Mouse (Mus musculus): Measurements from ENCODE around the gene Chst11.
A peak's percentile ranks its signal among the peaks of the same experiment; 100 is the strongest.
"Not testable (repeated sequence)": the region's sequence is repeated elsewhere in the genome, so short reads cannot be mapped to it uniquely, and the experiment has no call there.

Chst11 gene

DNA sequence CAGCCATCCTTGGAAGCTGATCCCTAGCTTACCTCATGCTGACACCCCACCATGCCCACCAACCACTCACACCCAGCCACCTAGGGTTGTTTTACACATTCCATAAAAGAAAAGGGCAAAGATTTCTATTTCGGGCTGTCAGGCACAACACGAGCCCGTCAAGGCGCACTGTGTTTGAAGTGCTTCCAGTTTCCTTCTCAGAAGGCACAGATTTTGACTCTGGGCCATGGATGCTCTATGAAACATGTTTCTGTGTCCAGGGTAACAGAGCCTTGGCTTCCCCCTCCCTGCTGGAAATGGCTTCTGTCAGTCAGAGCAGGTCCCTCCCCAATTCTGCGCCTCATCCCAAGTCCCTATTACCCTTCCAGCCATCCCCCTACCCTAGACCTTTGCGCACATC, 125.7 kb downstream of the Chst11 start:
- no peak for DNase-seq (ENCODE audit: low spot score)

- DNase-seq (ENCODE audit: low spot score) = peak; percentile 58
Measured at GRCm38 (mm10) chr10:83112345-83112744, 127.0 kb downstream of the Chst11 start.

GRCm38 (mm10) chr10:83114564-83114963, 129.3 kb downstream of the Chst11 start:
- DNase-seq (ENCODE audit: low spot score) = no peak

- no peak for DNase-seq (ENCODE audit: low spot score)
Measured at GRCm38 (mm10) chr10:83116889-83117288, 131.6 kb downstream of the Chst11 start.

DNA sequence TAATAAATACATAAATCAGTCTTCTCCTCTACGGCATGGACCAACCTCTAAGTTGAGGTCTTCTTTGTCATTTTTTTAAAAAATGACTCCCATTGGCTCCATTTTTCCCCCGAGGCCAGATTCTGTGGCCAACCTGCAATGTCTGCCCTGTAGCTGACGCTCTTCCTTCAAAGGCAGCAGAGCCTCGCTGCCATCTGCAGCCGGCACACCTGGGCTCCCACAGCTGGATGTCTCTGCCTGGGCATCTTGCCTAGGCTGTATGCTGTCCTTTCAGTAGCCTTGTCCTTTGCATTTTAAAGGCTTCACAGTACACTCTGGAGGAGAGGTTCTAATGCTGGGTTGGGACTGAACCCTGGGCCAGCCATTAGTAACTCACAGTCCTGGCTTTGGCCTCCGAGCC, 132.6 kb downstream of the Chst11 start:
- DNase-seq (ENCODE audit: low spot score) = no peak

DNA sequence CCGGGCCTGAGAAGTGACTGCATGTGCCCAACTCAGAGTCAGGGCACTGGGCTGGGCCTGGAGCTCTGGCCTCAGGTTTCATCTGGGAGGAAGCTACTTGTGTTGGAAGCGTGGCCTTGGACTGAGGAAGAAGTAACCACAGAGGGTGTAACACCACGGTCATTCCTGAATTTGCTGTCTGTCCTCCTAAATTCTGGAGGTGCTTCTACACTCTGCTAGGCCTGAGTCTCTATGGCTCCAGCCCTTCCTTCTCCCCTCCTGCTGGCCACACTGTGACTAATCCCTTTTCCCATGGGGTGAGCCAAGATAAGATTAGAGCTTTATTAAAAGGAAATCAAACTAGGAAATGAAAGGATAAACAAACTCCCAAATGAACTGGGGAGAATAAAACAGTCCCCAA, 133.3 kb downstream of the Chst11 start:
- DNase-seq (ENCODE audit: low spot score) = no peak

DNA sequence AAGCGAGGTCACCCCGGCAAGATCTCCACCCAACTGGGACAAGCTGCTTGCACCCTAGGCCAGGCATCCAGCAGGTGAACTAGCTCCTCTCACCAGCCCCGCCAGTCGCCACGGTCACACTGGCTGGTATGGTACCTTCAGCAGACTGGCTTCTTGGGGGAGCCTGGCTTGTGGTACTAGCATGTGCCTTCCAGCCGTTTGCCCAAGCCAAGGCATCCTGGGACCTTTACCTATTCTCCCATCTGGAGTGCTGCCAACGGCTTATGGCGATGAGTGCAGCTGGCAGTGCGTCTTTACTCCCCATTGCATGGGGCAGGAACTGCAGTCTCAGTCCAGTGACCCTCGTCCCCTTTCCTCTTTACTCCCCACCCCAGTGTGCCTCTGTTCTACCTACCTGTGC, 133.7 kb downstream of the Chst11 start:
- no peak for DNase-seq (ENCODE audit: low spot score)

DNA sequence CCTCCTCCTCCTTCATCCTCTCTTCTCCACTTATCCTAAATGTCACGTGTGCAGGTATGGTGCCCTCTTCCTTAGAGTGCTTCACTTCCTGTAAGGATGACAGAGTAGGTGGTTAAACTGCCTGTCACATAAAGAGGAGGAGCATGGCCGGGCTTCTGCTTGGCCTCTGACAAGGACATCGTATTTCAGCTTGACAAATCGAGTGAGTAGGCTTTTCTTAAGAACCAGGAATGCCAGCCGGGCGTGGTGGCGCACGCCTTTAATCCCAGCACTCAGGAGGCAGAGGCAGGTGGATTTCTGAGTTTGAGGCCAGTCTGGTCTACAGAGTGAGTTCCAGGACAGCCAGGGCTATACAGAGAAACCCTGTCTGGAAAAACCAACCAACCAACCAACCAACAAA, 134.2 kb downstream of the Chst11 start:
- DNase-seq (ENCODE audit: low spot score) = not testable (repeated sequence)

DNA sequence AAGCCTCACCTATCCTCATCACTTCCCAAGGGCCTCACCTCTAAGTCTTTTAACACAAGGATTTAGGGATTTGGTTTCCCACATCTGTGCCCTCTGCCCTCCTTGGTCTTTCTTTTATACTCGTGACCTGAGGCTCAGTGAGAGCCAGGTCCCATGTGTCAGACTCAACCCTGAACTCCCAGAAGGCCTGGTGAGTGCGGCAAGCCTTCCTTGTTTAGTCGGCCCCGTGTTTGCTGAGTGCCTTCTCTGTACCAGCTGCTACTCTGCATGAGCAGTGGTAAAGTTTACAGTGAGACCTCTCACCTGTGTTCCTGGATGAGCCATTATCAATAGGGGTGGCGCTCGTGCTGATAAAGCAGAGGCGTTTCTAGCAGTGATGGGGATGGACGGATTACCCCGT, 134.6 kb downstream of the Chst11 start:
- no peak for DNase-seq (ENCODE audit: low spot score)

DNA sequence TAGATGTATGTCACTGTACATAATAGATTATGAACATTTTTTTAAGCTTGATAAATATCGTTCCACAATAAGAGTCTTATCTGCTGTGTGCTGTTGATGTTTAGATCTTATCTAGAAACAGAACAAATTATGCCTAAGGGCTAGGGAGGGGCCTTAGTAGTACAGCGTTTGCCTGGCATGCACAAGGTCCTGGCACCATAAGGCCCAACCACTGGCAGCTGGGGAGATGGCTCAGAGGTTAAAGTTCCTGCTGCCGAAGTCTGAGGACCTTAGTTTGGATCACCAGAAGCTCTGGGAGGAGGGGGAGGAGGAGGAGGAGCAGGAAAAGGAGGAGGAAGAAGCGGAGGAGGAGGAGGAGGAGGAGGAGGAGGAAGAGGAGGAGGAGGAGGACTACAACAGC, 135.6 kb downstream of the Chst11 start:
- no peak for DNase-seq (ENCODE audit: low spot score)

DNA sequence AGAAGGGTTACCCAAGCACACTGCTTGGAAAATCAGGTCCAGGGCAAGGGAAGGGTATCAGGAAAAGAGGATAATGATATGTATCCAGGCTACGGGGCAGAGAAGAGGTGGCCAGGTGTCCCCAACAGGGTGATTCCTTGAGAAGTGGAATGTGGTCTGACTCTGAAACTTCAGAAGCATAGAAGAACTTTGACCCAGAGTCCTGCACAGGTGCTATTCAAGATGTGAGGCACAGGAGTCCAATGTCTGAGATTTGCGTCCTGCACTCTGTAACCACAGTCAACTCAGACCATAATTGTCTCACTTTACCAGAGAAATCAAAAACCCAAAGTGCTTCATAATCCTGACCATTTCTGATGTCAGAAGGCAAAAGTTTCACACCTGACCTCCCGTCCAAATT, 139.3 kb downstream of the Chst11 start:
- no peak for DNase-seq (ENCODE audit: low spot score)

GRCm38 (mm10) chr10:83126447-83126846, 141.1 kb downstream of the Chst11 start:
- no peak for DNase-seq (ENCODE audit: low spot score)

DNA sequence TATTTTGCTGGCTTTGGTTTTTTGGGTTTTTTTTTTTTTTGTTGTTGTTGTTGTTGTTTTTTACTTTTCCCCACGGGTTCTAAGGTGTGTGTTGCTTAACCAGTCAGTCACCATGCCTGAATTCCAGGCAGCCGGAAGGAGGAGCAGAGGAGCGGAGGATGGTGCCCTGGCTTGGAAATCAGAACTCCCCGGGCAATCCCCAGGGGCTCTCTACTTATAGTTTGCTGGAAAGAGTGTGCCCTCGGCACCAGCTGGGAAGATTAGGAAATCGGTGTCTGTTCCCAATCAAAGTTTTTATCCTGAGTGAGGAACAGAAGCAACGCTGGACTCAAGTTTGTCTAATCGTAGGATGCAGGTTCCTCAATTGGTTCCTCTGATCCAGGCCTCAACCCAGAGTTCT, 143.1 kb downstream of the Chst11 start:
- DNase-seq (ENCODE audit: low spot score) = no peak

GRCm38 (mm10) chr10:83129624-83130218, 144.4 kb downstream of the Chst11 start:
- DNase-seq (ENCODE audit: low spot score) = no peak

DNA sequence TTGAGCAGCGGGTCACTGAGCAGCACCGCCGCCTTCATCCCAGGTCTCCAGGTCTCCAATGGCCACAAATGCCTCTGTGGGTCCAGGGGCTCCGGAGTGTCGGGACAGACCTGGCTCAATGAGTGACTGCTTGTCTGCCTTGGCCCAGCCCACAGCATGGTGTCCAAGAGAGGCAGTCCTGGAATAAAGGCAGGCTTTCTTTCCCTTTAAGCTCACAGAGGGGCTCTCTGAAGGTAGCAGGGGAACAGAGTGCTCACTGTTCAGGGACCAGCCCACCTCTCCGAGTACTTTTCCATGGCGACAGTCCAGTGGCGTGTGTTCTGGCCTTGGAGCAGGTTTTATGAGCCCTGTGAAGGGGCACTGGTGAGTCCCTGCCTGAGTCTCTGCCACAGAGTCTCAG, 145.3 kb downstream of the Chst11 start:
- no peak for DNase-seq (ENCODE audit: low spot score)

DNA sequence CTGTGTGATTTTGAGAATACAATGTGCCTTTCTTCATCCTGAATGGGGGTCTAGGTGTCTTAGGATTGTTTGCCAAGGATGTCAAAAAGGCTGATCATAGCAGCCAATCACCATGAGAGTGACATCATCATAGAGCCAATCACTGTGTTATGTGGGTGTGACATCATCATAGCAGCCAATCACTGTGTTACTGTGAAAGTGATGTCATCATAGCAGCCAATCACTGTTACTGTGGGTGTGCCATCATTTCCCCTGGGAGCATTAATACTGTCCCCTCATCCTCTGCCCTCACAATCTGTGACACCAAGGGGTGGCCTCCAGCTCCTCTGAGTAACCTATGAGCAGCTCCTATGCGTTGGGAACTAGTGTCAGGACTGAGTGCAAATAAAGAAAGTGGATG, 146.6 kb downstream of the Chst11 start:
- DNase-seq (ENCODE audit: low spot score) = no peak

GRCm38 (mm10) chr10:83133866-83134570, 148.7 kb downstream of the Chst11 start:
- DNase-seq (ENCODE audit: low spot score) = no peak

GRCm38 (mm10) chr10:83134896-83135295, 149.6 kb downstream of the Chst11 start:
- DNase-seq (ENCODE audit: low spot score) = no peak

- DNase-seq (ENCODE audit: low spot score) = no peak
Measured at GRCm38 (mm10) chr10:83135963-83136362, 150.7 kb downstream of the Chst11 start.

GRCm38 (mm10) chr10:83137103-83137502, 151.8 kb downstream of the Chst11 start:
- no peak for DNase-seq (ENCODE audit: low spot score)

- DNase-seq (ENCODE audit: low spot score) = no peak
Measured at GRCm38 (mm10) chr10:83139276-83139675, 154.0 kb downstream of the Chst11 start.

DNA sequence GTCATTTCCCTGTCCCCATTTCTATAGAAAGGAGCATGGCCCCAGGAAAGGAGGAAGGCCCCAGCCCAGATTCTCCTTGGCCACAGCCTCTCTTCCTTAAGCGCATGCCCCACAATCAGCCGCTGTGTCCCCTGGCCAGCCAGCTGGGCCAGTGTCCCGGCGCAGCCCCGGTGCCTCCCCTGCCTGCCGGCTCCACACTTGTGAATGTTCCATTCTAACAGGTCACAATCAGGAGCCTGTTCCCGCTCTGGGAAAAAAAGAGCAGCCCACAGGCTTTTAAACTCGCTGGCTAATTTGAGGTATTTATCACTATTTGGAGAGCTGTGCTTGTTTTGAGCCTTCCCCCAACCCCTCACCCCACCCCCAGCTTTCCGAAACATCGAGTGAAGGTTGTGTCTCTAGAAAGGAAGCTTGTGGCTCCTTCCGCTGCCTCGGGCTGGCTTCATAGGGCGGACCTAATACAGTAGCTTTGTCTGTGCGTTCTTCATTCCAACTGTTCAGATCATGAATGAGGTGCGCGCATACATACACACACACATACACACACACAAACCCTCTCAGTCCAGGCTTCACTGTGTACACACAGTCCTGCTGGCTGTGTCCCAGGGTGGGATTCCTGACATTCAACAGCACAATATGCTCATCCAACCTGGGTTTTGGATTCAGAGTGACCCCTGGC, 155.1 kb downstream of the Chst11 start:
- peak; percentile 64 for DNase-seq (ENCODE audit: low spot score)

DNA sequence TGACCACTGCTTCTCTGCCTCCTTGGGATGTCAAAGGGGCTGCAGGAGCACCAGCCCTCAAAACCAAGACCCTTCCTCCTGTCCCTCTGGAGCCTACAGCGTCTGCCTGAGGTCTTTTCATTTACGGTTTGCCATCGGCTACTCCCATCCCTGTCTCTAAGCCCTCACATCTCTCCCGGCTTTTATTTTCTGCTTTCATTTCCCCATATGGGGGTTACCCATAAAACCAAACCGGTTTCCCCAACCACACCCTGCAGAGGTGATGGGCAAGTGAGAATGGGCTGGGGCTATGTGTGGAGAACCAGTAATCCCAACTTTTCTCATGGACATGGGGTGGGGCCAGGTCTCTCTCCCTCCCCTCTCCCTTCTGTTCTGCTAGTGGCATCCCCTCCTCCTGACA, 156.1 kb downstream of the Chst11 start:
- no peak for DNase-seq (ENCODE audit: low spot score)

- DNase-seq (ENCODE audit: low spot score) = no peak
Measured at GRCm38 (mm10) chr10:83143049-83143448, 157.8 kb downstream of the Chst11 start.

All from testis, postnatal 10 days (tissue).